Mouse (Mus musculus) heart, embryonic 14.5 days (tissue): Measurements from ENCODE around the gene Tmem121. TPM values are rescaled to one million over a fixed set of nuclear protein-coding genes. Genes with fewer than 3 reads are reported as not detected.

ENCODE experiments used
- ATAC-seq: fragments of 200-750 bp; cut with Nextera tagmentation; 2 replicates; pipeline ENCODE4 v1.8.0; 2017; ENCODE audit warnings: low read depth, moderate TSS enrichment; ENCODE audit not compliant: insufficient number of reproducible peaks, insufficient read depth, low FRiP score
- H3K27ac ChIP-seq, 2 experiments: fragments of 200-500 bp in 1 of 2; fragments of 300-500 bp in 1 of 2; sonication (generic) in 1 of 2; replicated peaks in 1 of 2; 2 replicates each; pipeline ENCODE4 v1.5.1; 2012 to 2014; ENCODE audit warnings: low read depth in 2 of 2, low read length in 2 of 2, control low read depth in 1 of 2, mild to moderate bottlenecking in 1 of 2, mixed read lengths in 1 of 2; ENCODE audit not compliant: control insufficient read depth in 1 of 2, insufficient read depth in 1 of 2
- H3K27me3 ChIP-seq: fragments of 300-500 bp; sonication (generic); 2 replicates; pipeline ENCODE4 v1.6.1; 2014; ENCODE audit warnings: mild to moderate bottlenecking, low read length, control low read depth; ENCODE audit not compliant: control insufficient read depth, insufficient read depth
- H3K36me3 ChIP-seq: fragments of 300-500 bp; sonication (generic); 2 replicates; pipeline ENCODE4 v1.6.1; 2014; ENCODE audit warnings: mild to moderate bottlenecking, control low read depth, low read length, mixed read lengths; ENCODE audit not compliant: control insufficient read depth, insufficient read depth
- H3K4me1 ChIP-seq, 2 experiments: fragments of 200-500 bp in 1 of 2; fragments of 300-500 bp in 1 of 2; sonication (generic) in 1 of 2; 2 replicates each; pipeline ENCODE4 v1.6.1; 2012 to 2014; ENCODE audit warnings: low read length in 2 of 2, control low read depth in 1 of 2, mixed read lengths in 1 of 2; ENCODE audit not compliant: control insufficient read depth in 2 of 2, insufficient read depth in 2 of 2
- H3K4me2 ChIP-seq: fragments of 300-500 bp; sonication (generic); 2 replicates; pipeline ENCODE4 v1.6.1; 2014; ENCODE audit warnings: mild to moderate bottlenecking, low read length
- H3K4me3 ChIP-seq, 2 experiments: fragments of 200-500 bp in 1 of 2; fragments of 300-500 bp in 1 of 2; sonication (generic) in 1 of 2; 2 replicates each; pipeline ENCODE4 v1.5.1; 2012 to 2014; ENCODE audit warnings: low read length in 2 of 2, mild to moderate bottlenecking in 2 of 2, control low read depth in 1 of 2, low read depth in 1 of 2, moderate library complexity in 1 of 2; ENCODE audit not compliant: control insufficient read depth in 1 of 2, insufficient read depth in 1 of 2
- H3K9ac ChIP-seq: fragments of 300-500 bp; sonication (generic); 2 replicates; pipeline ENCODE4 v1.6.1; 2014; ENCODE audit warnings: mild to moderate bottlenecking, low read length
- H3K9me3 ChIP-seq: fragments of 300-500 bp; sonication (generic); 2 replicates; pipeline ENCODE4 v1.6.1; 2016; ENCODE audit warnings: low read length, control low read depth; ENCODE audit not compliant: control insufficient read depth
- WGBS: fragments of 180-500 bp; shearing (Covaris S2); extraction: QIAGEN DNeasy Blood & Tissue Kit; methylation state at CpG from one replicate; pipeline ENCODE4 v1.1.7; 2014; 5-methylcytosine and 5-hydroxymethylcytosine counted together
- polyA plus RNA-seq: library from polyadenylated mRNA; unstranded; fragments of >200 nt; fragmentation: Nextera tagmentation; extraction: Ambion mirVana; gene quantifications from 2 replicates; pipeline ENCODE4 v1.2.1, GENCODE M21; 2014

The Tmem121 gene
- polyA plus RNA-seq, 1 experiment from 2014 or later: 1.2 TPM

- H3K9me3 ChIP-seq: no peaks in the 10 kb centered on the region
- peak within 1 kb of the TSS; percentile 81 for H3K4me2 ChIP-seq
- WGBS: 0% methylated on average over 46 of the region's 46 CpGs
- ATAC-seq: peak; percentile 95
- no peaks in the 10 kb centered on the region for H3K27me3 ChIP-seq
- H3K36me3 ChIP-seq: 0 out of 2 replicates have a peak, but pooled peaks cover 3% of the 10 kb centered on the region
- peaks cover 19 to 29% of the 10 kb centered on the region in 2 experiments for H3K4me1 ChIP-seq
- peak within 1 kb of the TSS; percentile 61 to 70 for H3K4me3 ChIP-seq
- peak within 1 kb of the TSS; percentile 78 for H3K9ac ChIP-seq
- peak within 1 kb of the TSS; percentile 83 to 84 for H3K27ac ChIP-seq
These were observed 29.7 kb upstream of the Tmem121 start, which contains the start of gene Tedc1 for GRCm38 (mm10) chr12:113155887-113156539. Gene Tedc1 (plus strand): TSS chr12:113156421.

- no peak; the same call in 1 of the 2 replicates for ATAC-seq
- no peak overlapping the region for H3K27ac ChIP-seq
These were observed 29.2 kb upstream of the Tmem121 start for GRCm38 (mm10) chr12:113156540-113156929.

GRCm38 (mm10) chr12:113157002-113157401, 28.7 kb upstream of the Tmem121 start:
- Histone ChIP-seq H3K36me3 (peaks cover 10% of the 10 kb centered on the region; the same call in 1 of the 2 replicates), H3K27ac (no peak overlapping the region), H3K9me3 (no peaks in the 10 kb centered on the region), H3K27me3 (no peaks in the 10 kb centered on the region), H3K4me2 (peak overlapping the region; percentile 81), H3K4me1 (peaks cover 17 to 21% of the 10 kb centered on the region in 2 experiments), H3K9ac (peak overlapping the region; percentile 71), H3K4me3 (peak overlapping the region; percentile 61 to 70)
- ATAC-seq: no peak
- WGBS: 45% methylated on average over 8 of the region's 8 CpGs

More at GRCm38 (mm10) chr12:113156540-113156929, 29.2 kb upstream of the Tmem121 start:
- peaks cover 17 to 23% of the 10 kb centered on the region in 2 experiments for H3K4me1 ChIP-seq
- no peaks in the 10 kb centered on the region for H3K9me3 ChIP-seq
- peak overlapping the region; percentile 81 for H3K4me2 ChIP-seq
- H3K9ac ChIP-seq: peak overlapping the region; percentile 71
- H3K4me3 ChIP-seq: peak overlapping the region; percentile 61 to 70
- no peaks in the 10 kb centered on the region for H3K27me3 ChIP-seq
- peaks cover 6% of the 10 kb centered on the region; the same call in 1 of the 2 replicates for H3K36me3 ChIP-seq
- WGBS: 1% methylated on average over 23 of the region's 23 CpGs

- Histone ChIP-seq H3K4me2 (peak overlapping the region; percentile 81), H3K4me3 (no peak overlapping the region), H3K9ac (no peak overlapping the region), H3K4me1 (peaks cover 16 to 17% of the 10 kb centered on the region in 2 experiments), H3K9me3 (no peaks in the 10 kb centered on the region), H3K36me3 (peaks cover 15% of the 10 kb centered on the region), H3K27ac (no peak overlapping the region), H3K27me3 (no peaks in the 10 kb centered on the region)
- WGBS: 90% methylated on average over 8 of the region's 8 CpGs
- ATAC-seq: no peak
These were observed 28.2 kb upstream of the Tmem121 start for GRCm38 (mm10) chr12:113157521-113157920.

GRCm38 (mm10) chr12:113157971-113158370, 27.8 kb upstream of the Tmem121 start:
- WGBS: 91% methylated on average over 8 of the region's 8 CpGs
- Histone ChIP-seq H3K9me3 (no peaks in the 10 kb centered on the region), H3K9ac (no peak overlapping the region), H3K4me1 (peaks cover 13 to 14% of the 10 kb centered on the region in 2 experiments), H3K27me3 (no peaks in the 10 kb centered on the region), H3K27ac (no peak overlapping the region), H3K36me3 (peaks cover 20% of the 10 kb centered on the region), H3K4me2 (no peak overlapping the region), H3K4me3 (no peak overlapping the region)
- ATAC-seq: no peak

GRCm38 (mm10) chr12:113163561-113164006, 22.1 kb upstream of the Tmem121 start:
- ATAC-seq: no peak
- WGBS: 76% methylated on average over 11 of the region's 11 CpGs
- no peak overlapping the region for H3K4me3 ChIP-seq
- no peak overlapping the region; the same call in 1 of the 2 replicates for H3K9ac ChIP-seq
- H3K4me1 ChIP-seq: peaks cover 0 to 2% of the 10 kb centered on the region in 2 experiments; a peak in 1 of 4 replicates
- no peaks in the 10 kb centered on the region for H3K27me3 ChIP-seq
- H3K4me2 ChIP-seq: no peak overlapping the region
- H3K9me3 ChIP-seq: no peaks in the 10 kb centered on the region
- peaks cover 29% of the 10 kb centered on the region for H3K36me3 ChIP-seq
- H3K27ac ChIP-seq: peak overlapping the region in 1 of 2 experiments; percentile 33; a peak in 1 of 4 replicates

- Histone ChIP-seq H3K27ac (no peak overlapping the region), H3K27me3 (no peaks in the 10 kb centered on the region), H3K9ac (no peak overlapping the region), H3K4me2 (no peak overlapping the region), H3K4me1 (peaks cover 0 to 2% of the 10 kb centered on the region in 2 experiments; a peak in 1 of 4 replicates), H3K4me3 (no peak overlapping the region), H3K36me3 (peaks cover 11% of the 10 kb centered on the region), H3K9me3 (no peaks in the 10 kb centered on the region)
- 72% methylated on average over 9 of the region's 9 CpGs for WGBS
- no peak for ATAC-seq
These were observed 17.6 kb upstream of the Tmem121 start for GRCm38 (mm10) chr12:113168031-113168536.
